22 mouse cellular contexts compared by ENCODE assay signal in the genomic region with DNA sequence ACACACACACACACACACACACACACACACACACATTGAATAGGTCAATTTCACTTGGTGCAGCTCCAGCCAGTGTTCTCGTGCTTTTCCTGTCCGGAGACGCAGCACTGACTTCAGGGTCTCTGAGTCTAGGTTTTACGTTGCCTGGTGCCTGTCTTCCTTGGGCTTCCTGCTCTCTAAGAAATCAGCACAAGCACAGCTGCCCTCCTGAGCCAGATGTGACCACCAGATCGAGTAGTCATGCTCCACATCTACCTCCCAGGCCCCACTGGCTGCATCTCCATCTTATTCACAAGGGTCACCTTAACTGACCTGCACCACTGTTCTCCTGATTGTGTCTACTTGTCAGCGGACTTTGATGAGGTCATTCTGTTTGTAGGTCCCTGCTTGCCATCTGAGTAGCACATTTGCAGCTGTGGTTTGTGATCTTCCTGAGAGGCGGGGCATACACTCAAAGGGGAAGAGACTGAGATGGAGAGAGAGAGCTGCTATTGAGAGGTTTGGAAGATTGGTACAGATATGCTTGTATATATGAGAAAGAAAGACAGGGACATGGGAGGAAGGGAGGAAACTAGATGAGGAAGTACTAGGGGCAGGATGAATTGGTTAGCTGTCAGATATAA.
A peak's percentile ranks its signal among the peaks of the same experiment; 100 is the strongest.
DNase-seq lines count a peak whose midpoint lies in the region; ATAC-seq and TF ChIP-seq lines count a peak whose summit lies in the region.
"Had no signal": no experiment of that assay in that cellular context is flagged by ENCODE, and none has a peak within 500 bp of the region (broad histone marks: within the 10 kb centered on the region; RNA-seq: fewer than 3 reads in every experiment).

No protein-coding gene starts in this region.

- TF ChIP-seq EP300 in liver, postnatal 0 days (IDR thresholded peaks at IDR 0.05; ENCODE audit: low read depth): no peak

- no peak overlapping the region for H3K9ac ChIP-seq in liver, postnatal 0 days (replicated peaks)
- H3K9ac ChIP-seq: embryonic facial prominence, embryonic 12.5 days; forebrain, postnatal 0 days; liver, embryonic 15.5 days; midbrain, embryonic 12.5 days had no signal

- TF ChIP-seq CTCF in liver, postnatal 0 days (IDR thresholded peaks at IDR 0.05; ENCODE audit: low read depth): no peak

- H3K36me3 ChIP-seq in liver, postnatal 0 days (replicated peaks; ENCODE audit: insufficient read depth, low read length): no peaks in the 10 kb centered on the region
- H3K36me3 ChIP-seq: embryonic facial prominence, embryonic 12.5 days; limb, embryonic 10.5 days; liver, embryonic 15.5 days; midbrain, embryonic 12.5 days had no signal

- ATAC-seq in hematopoietic stem cell, adult 5-6 weeks (replicated peaks in 1 of 2; ENCODE audit: insufficient read depth in 1 of 2, low FRiP score in 2 of 2, low TSS enrichment in 1 of 2, low read depth in 1 of 2, poor library complexity in 2 of 2, severe bottlenecking in 2 of 2): peak; percentile 75 to 76
- ATAC-seq in liver, postnatal 0 days: no peak
- ATAC-seq: forebrain, postnatal 0 days; hindbrain, postnatal 0 days; intestine, embryonic 16.5 days had no signal

- H3K4me2 ChIP-seq in liver, postnatal 0 days (ENCODE audit: low read depth, low read length): no peak overlapping the region
- H3K4me2 ChIP-seq: embryonic facial prominence, embryonic 12.5 days; liver, embryonic 15.5 days; midbrain, embryonic 12.5 days had no signal

- 40% methylated on average over 7 of the region's 7 CpGs for WGBS in liver, postnatal 0 days (ENCODE audit: insufficient replicate concordance)

- H3K4me1 ChIP-seq in liver, postnatal 0 days (ENCODE audit: insufficient read depth): no peaks in the 10 kb centered on the region
- H3K4me1 ChIP-seq: embryonic facial prominence, embryonic 12.5 days; limb, embryonic 10.5 days; liver, embryonic 15.5 days; midbrain, embryonic 12.5 days had no signal

- intact Hi-C loops in heart, postnatal 10 days (cut with DNase I): no loop called here
- intact Hi-C loops in heart, postnatal 25 days (cut with DNase I): no loop called here

- no peak overlapping the region for H3K27ac ChIP-seq in liver, postnatal 0 days (ENCODE audit: low read depth)
- H3K27ac ChIP-seq: embryonic facial prominence, embryonic 12.5 days; hindbrain, postnatal 0 days; limb, embryonic 10.5 days; liver, embryonic 15.5 days; macrophage; midbrain, embryonic 12.5 days; stomach, postnatal 0 days had no signal

- peak; percentile 1 to 6 for DNase-seq in heart, postnatal 10 days
- DNase-seq in heart, postnatal 25 days (ENCODE audit: low spot score): no peak
- peak; percentile 0 for DNase-seq in T-cell, adult 2 months (ENCODE audit: low spot score)
- peak; percentile 3 for DNase-seq in thymus, postnatal 14 days
- no peak for DNase-seq in layer of hippocampus, adult 11-12 months (ENCODE audit: low spot score)
- DNase-seq in liver, postnatal 0 days: no peak
- DNase-seq in layer of hippocampus, adult 9-11 months: no peak
- DNase-seq: cerebellum, adult 18-20 months; cerebellum, postnatal 36 days; forebrain, postnatal 0 days; gastrocnemius, postnatal 36 days; kidney, postnatal 36 days; liver had no signal

- H3K4me3 ChIP-seq in liver, postnatal 0 days (ENCODE audit: low read depth, low read length): no peak overlapping the region
- H3K4me3 ChIP-seq: embryonic facial prominence, embryonic 12.5 days; limb, embryonic 10.5 days; liver, embryonic 15.5 days; midbrain, embryonic 12.5 days had no signal

- H3K9me3 ChIP-seq in liver, postnatal 0 days (ENCODE audit: low read length): no peaks in the 10 kb centered on the region
- H3K9me3 ChIP-seq: embryonic facial prominence, embryonic 12.5 days; limb, embryonic 10.5 days; liver, embryonic 15.5 days; midbrain, embryonic 12.5 days had no signal

- no peaks in the 10 kb centered on the region for H3K27me3 ChIP-seq in liver, postnatal 0 days (ENCODE audit: insufficient read depth, low read length)
- H3K27me3 ChIP-seq: embryonic facial prominence, embryonic 12.5 days; liver, embryonic 15.5 days; midbrain, embryonic 12.5 days had no signal

Comparison
In these comparisons a context has a peak if more than half of its experiments do, and no peak if none do; other contexts are left out.
1. DNase-seq: peak in heart, postnatal 10 days (2 of 2), T-cell, adult 2 months (single experiment) and thymus, postnatal 14 days (single experiment); none in heart, postnatal 25 days (single experiment), layer of hippocampus, adult 11-12 months (single experiment), liver, postnatal 0 days (single experiment) and layer of hippocampus, adult 9-11 months (single experiment).